Mouse (Mus musculus) bone marrow, adult 2 months (tissue): Measurements from ENCODE around the gene Immp2l.

Experiments used
- CTCF ChIP-seq: fragments of 200-500 bp; IDR thresholded peaks from 2 replicates; pipeline ENCODE4 v1.5.1; 2011; ENCODE audit warnings: low read length, control low read depth; ENCODE audit not compliant: control insufficient read depth, insufficient read depth
- POLR2A ChIP-seq: fragments of 200-500 bp; IDR thresholded peaks from 2 replicates; pipeline ENCODE4 v1.6.1; 2011; ENCODE audit warnings: low read depth, mild to moderate bottlenecking, control low read depth, low read length, borderline replicate concordance; ENCODE audit not compliant: control insufficient read depth

- no peak for TF ChIP-seq POLR2A
- TF ChIP-seq CTCF: no peak
Measured at GRCm38 (mm10) chr12:40979716-40980115, 44.2 kb upstream of the Immp2l start.
